Mouse (Mus musculus) embryonic facial prominence, embryonic 11.5 days (tissue): ENCODE results near the gene Pdxk. TPM values are rescaled to one million over a fixed set of nuclear protein-coding genes. Genes with fewer than 3 reads are reported as not detected.

Experiments used
- ATAC-seq: fragments of 200-750 bp; cut with Nextera tagmentation; replicated peaks from 2 replicates; pipeline ENCODE4 v1.8.0; 2017; ENCODE audit warnings: low read depth; ENCODE audit not compliant: insufficient number of reproducible peaks, low FRiP score, low TSS enrichment
- DNase-seq: peaks from one replicate; pipeline ENCODE4 v3.0.0-alpha.2; 2015; ENCODE audit warnings: low spot score
- H3K27ac ChIP-seq: fragments of 300-500 bp; sonication (generic); replicated peaks from 2 replicates; pipeline ENCODE4 v1.5.1; 2014; ENCODE audit warnings: mild to moderate bottlenecking, low read depth, low read length, control low read depth
- H3K27me3 ChIP-seq: fragments of 300-500 bp; sonication (generic); 2 replicates; pipeline ENCODE4 v1.6.1; 2014; ENCODE audit warnings: mild to moderate bottlenecking, low read length, moderate library complexity, mixed read lengths; ENCODE audit not compliant: control insufficient read depth, insufficient read depth
- H3K36me3 ChIP-seq: fragments of 300-500 bp; sonication (generic); replicated peaks from 2 replicates; pipeline ENCODE4 v1.6.1; 2014; ENCODE audit warnings: low read depth, mild to moderate bottlenecking, low read length, moderate library complexity, mixed read lengths; ENCODE audit not compliant: control insufficient read depth, insufficient read depth
- H3K4me1 ChIP-seq: fragments of 300-500 bp; sonication (generic); 2 replicates; pipeline ENCODE4 v1.6.1; 2014; ENCODE audit warnings: low read length, mixed read lengths; ENCODE audit not compliant: control insufficient read depth, insufficient read depth
- H3K4me2 ChIP-seq: fragments of 300-500 bp; sonication (generic); 2 replicates; pipeline ENCODE4 v1.6.1; 2014; ENCODE audit warnings: low read depth, mild to moderate bottlenecking, control low read depth, low read length, moderate library complexity
- H3K4me3 ChIP-seq: fragments of 300-500 bp; sonication (generic); 2 replicates; pipeline ENCODE4 v1.5.1; 2014; ENCODE audit warnings: low read depth, low read length, control low read depth
- H3K9ac ChIP-seq: fragments of 300-500 bp; sonication (generic); replicated peaks from 2 replicates; pipeline ENCODE4 v1.6.1; 2014; ENCODE audit warnings: mild to moderate bottlenecking, control low read depth, low read length
- H3K9me3 ChIP-seq: fragments of 300-500 bp; sonication (generic); replicated peaks from 2 replicates; pipeline ENCODE4 v1.6.1; 2016; ENCODE audit warnings: mild to moderate bottlenecking, low read length, inconsistent platforms, mixed read lengths; ENCODE audit not compliant: control insufficient read depth
- WGBS: fragments of 180-500 bp; shearing (Covaris S2); extraction: QIAGEN DNeasy Blood & Tissue Kit; methylation state at CpG from one replicate; pipeline ENCODE4 v1.1.7; 2014; 5-methylcytosine and 5-hydroxymethylcytosine counted together
- polyA plus RNA-seq: library from polyadenylated mRNA; unstranded; fragments of >200 nt; fragmentation: Nextera tagmentation; extraction: Ambion mirVana; gene quantifications from 2 replicates; pipeline ENCODE4 v1.2.1, GENCODE M21; 2014

The Pdxk gene
- polyA plus RNA-seq, 1 experiment from 2014 or later: 7.4 TPM

- H3K4me2 ChIP-seq: peak within 1 kb of the TSS; percentile 65
- peaks cover 12% of the 10 kb centered on the region for H3K36me3 ChIP-seq
- H3K4me1 ChIP-seq: no peaks in the 10 kb centered on the region
- peak within 1 kb of the TSS; percentile 17; the same call in 1 of the 2 replicates for H3K27ac ChIP-seq
- under 1% methylated on average over 70 of the region's 70 CpGs for WGBS
- peak; percentile 94 for DNase-seq
- ATAC-seq: peak; percentile 86
- no peaks in the 10 kb centered on the region for H3K27me3 ChIP-seq
- peak within 1 kb of the TSS; percentile 88 for H3K9ac ChIP-seq
- peak within 1 kb of the TSS; percentile 83 for H3K4me3 ChIP-seq
- no peaks in the 10 kb centered on the region for H3K9me3 ChIP-seq
These were observed 52.2 kb downstream of the Pdxk start, which contains the start of gene Rrp1 for GRCm38 (mm10) chr10:78412319-78413151. Gene Rrp1, minus strand, starts transcription at chr10:78413043.

GRCm38 (mm10) chr10:78411851-78412250 is 52.9 kb downstream of the Pdxk start:
- ATAC-seq: no peak
- peak overlapping the region; percentile 88; the same call in 1 of the 2 replicates for H3K9ac ChIP-seq
- 18% methylated on average over 8 of the region's 8 CpGs for WGBS

DNA sequence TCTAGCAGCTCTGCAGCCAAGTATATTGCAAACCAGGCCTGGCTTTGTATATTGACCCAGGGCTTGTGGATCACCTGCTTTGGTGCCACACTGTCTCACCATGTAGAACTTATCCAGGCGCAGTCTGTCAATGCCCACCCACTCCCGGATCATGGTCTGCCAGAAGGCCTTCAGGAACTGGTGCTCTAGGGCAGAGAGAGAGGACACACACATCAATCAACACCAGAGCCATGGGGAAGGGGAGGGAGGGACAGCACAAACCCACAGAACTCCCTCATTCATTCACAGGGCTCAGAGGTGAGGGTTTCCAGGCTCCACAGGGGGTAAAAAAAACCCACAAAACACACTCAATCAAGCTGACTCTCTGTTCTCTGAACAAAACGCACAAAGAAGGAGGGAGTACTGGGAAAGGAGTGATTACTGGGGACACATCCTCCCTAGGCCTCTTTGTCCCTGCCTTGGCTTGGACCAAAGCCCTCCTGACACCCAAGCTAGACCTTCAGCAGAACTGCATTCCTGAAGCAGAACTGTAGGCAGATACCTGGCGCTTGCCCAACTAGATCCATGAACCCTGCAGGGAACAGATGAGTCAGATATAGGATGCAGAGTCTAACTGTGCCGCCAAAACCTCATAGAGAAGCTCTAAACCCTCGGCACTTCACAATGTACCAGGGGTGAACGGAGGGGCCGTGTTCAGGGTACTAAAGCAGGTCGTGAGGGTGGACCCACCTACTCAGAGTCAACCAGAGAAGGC is 55.6 kb downstream of the Pdxk start:
- H3K9ac ChIP-seq: no peak overlapping the region
- H3K4me2 ChIP-seq: no peak overlapping the region
- no peak for ATAC-seq
- H3K9me3 ChIP-seq: no peaks in the 10 kb centered on the region
- DNase-seq: no peak
- no peak overlapping the region for H3K4me3 ChIP-seq
- WGBS: 86% methylated on average over 9 of the region's 9 CpGs
- H3K4me1 ChIP-seq: no peaks in the 10 kb centered on the region
- peaks cover 21% of the 10 kb centered on the region for H3K36me3 ChIP-seq
- H3K27me3 ChIP-seq: no peaks in the 10 kb centered on the region
- H3K27ac ChIP-seq: no peak overlapping the region

More at GRCm38 (mm10) chr10:78411851-78412250, 52.9 kb downstream of the Pdxk start:
- H3K4me2 ChIP-seq: peak overlapping the region; percentile 65
- no peak overlapping the region for H3K27ac ChIP-seq
- no peaks in the 10 kb centered on the region for H3K4me1 ChIP-seq
- no peaks in the 10 kb centered on the region for H3K9me3 ChIP-seq
- peaks cover 14% of the 10 kb centered on the region for H3K36me3 ChIP-seq
- H3K27me3 ChIP-seq: no peaks in the 10 kb centered on the region
- DNase-seq: peak; percentile 6
- peak overlapping the region; percentile 83 for H3K4me3 ChIP-seq

DNA sequence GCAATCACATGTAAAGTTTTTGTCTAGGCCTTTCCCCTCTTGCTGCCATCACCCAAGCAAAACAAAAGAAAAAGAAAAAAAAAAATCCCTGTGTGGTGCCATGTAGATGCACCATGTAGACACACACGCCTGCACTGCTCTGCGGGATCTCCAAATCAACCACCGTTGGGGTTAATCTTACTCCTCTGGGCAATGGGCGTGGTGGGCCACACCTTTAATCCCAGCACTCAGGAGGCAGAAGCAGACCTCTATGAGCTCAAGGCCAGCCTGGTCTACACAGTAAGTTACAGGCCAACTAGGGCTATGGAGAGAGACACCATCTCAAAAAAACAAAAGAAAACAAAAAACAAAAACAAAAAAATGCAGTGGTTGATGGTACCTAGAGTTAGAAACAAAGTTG is 57.6 kb downstream of the Pdxk start:
- no peak overlapping the region for H3K27ac ChIP-seq
- H3K4me2 ChIP-seq: no peak overlapping the region
- ATAC-seq: no peak
- DNase-seq: no peak
- H3K4me3 ChIP-seq: no peak overlapping the region
- 91% methylated on average over 4 of the region's 4 CpGs for WGBS
- H3K9ac ChIP-seq: no peak overlapping the region
- H3K9me3 ChIP-seq: no peaks in the 10 kb centered on the region
- no peaks in the 10 kb centered on the region for H3K27me3 ChIP-seq
- H3K4me1 ChIP-seq: no peaks in the 10 kb centered on the region
- peaks cover 34% of the 10 kb centered on the region for H3K36me3 ChIP-seq

DNA sequence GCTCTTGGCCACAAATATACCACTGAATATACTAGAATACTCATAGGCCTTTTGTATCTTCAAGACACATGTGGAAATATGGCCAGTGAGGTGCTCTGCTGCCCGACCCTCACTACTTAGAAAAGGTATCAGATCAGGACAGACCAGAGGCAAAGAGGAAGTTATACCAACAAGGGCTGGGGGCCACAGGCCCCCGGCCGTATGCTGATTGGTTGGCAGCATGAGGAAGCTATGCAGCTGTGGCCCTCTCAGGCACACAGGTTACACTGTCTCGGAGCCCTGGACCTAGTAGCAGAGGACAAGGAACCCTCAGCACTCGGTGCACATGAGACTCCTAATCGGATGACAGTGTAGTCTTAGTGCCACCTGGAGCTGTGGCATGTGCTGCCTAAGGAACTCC is 58.6 kb downstream of the Pdxk start:
- Histone ChIP-seq H3K27ac (no peak overlapping the region), H3K9ac (no peak overlapping the region), H3K9me3 (no peaks in the 10 kb centered on the region), H3K27me3 (no peaks in the 10 kb centered on the region), H3K36me3 (peaks cover 34% of the 10 kb centered on the region), H3K4me3 (no peak overlapping the region), H3K4me1 (no peaks in the 10 kb centered on the region), H3K4me2 (no peak overlapping the region)
- 94% methylated on average over 6 of the region's 6 CpGs for WGBS
- DNase-seq: no peak
- no peak for ATAC-seq

GRCm38 (mm10) chr10:78402301-78402922 is 62.4 kb downstream of the Pdxk start:
- no peak for ATAC-seq
- 91% methylated on average over 14 of the region's 14 CpGs for WGBS

DNA sequence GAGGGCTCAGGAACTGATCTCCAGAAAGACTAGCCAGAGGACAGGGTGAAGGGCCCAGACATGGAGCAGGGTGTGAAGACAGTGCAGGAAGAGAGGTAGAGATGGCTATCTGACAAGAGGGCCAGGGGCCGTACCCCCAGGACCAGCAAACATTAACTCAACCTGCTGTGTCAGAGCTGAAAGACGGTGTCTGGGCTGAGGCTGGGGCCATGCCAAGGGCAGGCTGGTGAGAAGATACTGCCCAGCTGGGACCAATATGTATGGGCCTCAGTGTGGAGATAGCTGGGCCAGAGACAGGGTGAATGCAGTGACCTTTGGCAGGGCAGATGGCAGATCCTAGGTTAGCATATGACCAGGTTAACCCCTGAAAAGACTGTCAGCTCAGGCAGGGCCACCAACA is 63.6 kb downstream of the Pdxk start:
- Histone ChIP-seq H3K4me1 (no peaks in the 10 kb centered on the region), H3K27ac (no peak overlapping the region), H3K9ac (no peak overlapping the region), H3K9me3 (no peaks in the 10 kb centered on the region), H3K4me3 (no peak overlapping the region), H3K27me3 (no peaks in the 10 kb centered on the region), H3K4me2 (no peak overlapping the region), H3K36me3 (peaks cover 18% of the 10 kb centered on the region)
- no peak for ATAC-seq
- WGBS: 91% methylated on average over 2 of the region's 2 CpGs
- no peak for DNase-seq

More at GRCm38 (mm10) chr10:78402301-78402922, 62.4 kb downstream of the Pdxk start:
- no peak overlapping the region for H3K9ac ChIP-seq
- no peaks in the 10 kb centered on the region for H3K27me3 ChIP-seq
- no peak overlapping the region for H3K4me2 ChIP-seq
- no peak for DNase-seq
- H3K4me3 ChIP-seq: no peak overlapping the region
- H3K9me3 ChIP-seq: no peaks in the 10 kb centered on the region
- H3K27ac ChIP-seq: no peak overlapping the region
- peaks cover 21% of the 10 kb centered on the region for H3K36me3 ChIP-seq
- no peaks in the 10 kb centered on the region for H3K4me1 ChIP-seq
